Mouse (Mus musculus) hindbrain, embryonic 12.5 days (tissue): ENCODE results near the gene Tenm3. TPM values are rescaled to one million over a fixed set of nuclear protein-coding genes. Genes with fewer than 3 reads are reported as not detected.

Experiments used
- ATAC-seq: fragments of 200-750 bp; cut with Nextera tagmentation; 2 replicates; pipeline ENCODE4 v1.8.0; 2017; ENCODE audit warnings: moderate TSS enrichment; ENCODE audit not compliant: low FRiP score
- H3K27ac ChIP-seq: fragments of 300-500 bp; sonication (generic); 2 replicates; pipeline ENCODE4 v1.5.1; 2016; ENCODE audit warnings: mild to moderate bottlenecking
- H3K27me3 ChIP-seq: fragments of 300-500 bp; sonication (generic); 2 replicates; pipeline ENCODE4 v1.6.1; 2016; ENCODE audit warnings: mild to moderate bottlenecking
- H3K36me3 ChIP-seq: fragments of 300-500 bp; sonication (generic); 2 replicates; pipeline ENCODE4 v1.6.1; 2016; ENCODE audit warnings: mild to moderate bottlenecking
- H3K4me1 ChIP-seq: fragments of 300-500 bp; sonication (generic); 2 replicates; pipeline ENCODE4 v1.6.1; 2016
- H3K4me2 ChIP-seq: fragments of 300-500 bp; sonication (generic); replicated peaks from 2 replicates; pipeline ENCODE4 v1.6.1; 2016; ENCODE audit warnings: mild to moderate bottlenecking
- H3K4me3 ChIP-seq: fragments of 300-500 bp; sonication (generic); 2 replicates; pipeline ENCODE4 v1.5.1; 2016; ENCODE audit warnings: mild to moderate bottlenecking
- H3K9ac ChIP-seq: fragments of 300-500 bp; sonication (generic); 2 replicates; pipeline ENCODE4 v1.6.1; 2016; ENCODE audit warnings: mild to moderate bottlenecking, moderate library complexity
- H3K9me3 ChIP-seq: fragments of 300-500 bp; sonication (generic); replicated peaks from 2 replicates; pipeline ENCODE4 v1.6.1; 2016; ENCODE audit warnings: mild to moderate bottlenecking
- WGBS: fragments of 180-500 bp; shearing (Covaris S2); methylation state at CpG from one replicate; pipeline ENCODE4 v1.1.7; 2016; 5-methylcytosine and 5-hydroxymethylcytosine counted together
- polyA plus RNA-seq: library from polyadenylated mRNA; unstranded; fragments of >200 nt; fragmentation: Nextera tagmentation; extraction: Ambion mirVana; gene quantifications from 2 replicates; pipeline ENCODE4 v1.2.1, GENCODE M21; 2016

The Tenm3 gene
- polyA plus RNA-seq, 1 experiment from 2014 or later: 52.8 TPM

- no peak for ATAC-seq
- H3K4me1 ChIP-seq: peaks cover 6% of the 10 kb centered on the region
- H3K9me3 ChIP-seq: no peaks in the 10 kb centered on the region
- no peaks in the 10 kb centered on the region for H3K27me3 ChIP-seq
- H3K36me3 ChIP-seq: no peaks in the 10 kb centered on the region
- 92% methylated on average over 4 of the region's 4 CpGs for WGBS
- H3K4me3 ChIP-seq: no peak overlapping the region
- no peak overlapping the region for H3K27ac ChIP-seq
- H3K4me2 ChIP-seq: no peak overlapping the region
- H3K9ac ChIP-seq: no peak overlapping the region
Observed at GRCm38 (mm10) chr8:48601621-48602020, 242.1 kb downstream of the Tenm3 start.

GRCm38 (mm10) chr8:48599028-48599427, 244.7 kb downstream of the Tenm3 start:
- Histone ChIP-seq H3K4me1 (peaks cover 8% of the 10 kb centered on the region), H3K4me3 (no peak overlapping the region), H3K27ac (no peak overlapping the region), H3K9me3 (no peaks in the 10 kb centered on the region), H3K9ac (no peak overlapping the region), H3K36me3 (no peaks in the 10 kb centered on the region), H3K27me3 (no peaks in the 10 kb centered on the region), H3K4me2 (no peak overlapping the region)
- ATAC-seq: no peak
- 62% methylated on average over 4 of the region's 4 CpGs for WGBS

- 81% methylated on average over 14 of the region's 14 CpGs for WGBS
- ATAC-seq: no peak
- H3K36me3 ChIP-seq: no peaks in the 10 kb centered on the region
- no peaks in the 10 kb centered on the region for H3K9me3 ChIP-seq
- H3K4me3 ChIP-seq: no peak overlapping the region
- H3K4me2 ChIP-seq: no peak overlapping the region
- no peaks in the 10 kb centered on the region for H3K27me3 ChIP-seq
- H3K9ac ChIP-seq: no peak overlapping the region
- peaks cover 8% of the 10 kb centered on the region for H3K4me1 ChIP-seq
- H3K27ac ChIP-seq: no peak overlapping the region
Observed at GRCm38 (mm10) chr8:48596332-48596731, 247.4 kb downstream of the Tenm3 start.

- H3K27ac ChIP-seq: no peak overlapping the region
- H3K4me1 ChIP-seq: peaks cover 7% of the 10 kb centered on the region
- no peak overlapping the region for H3K4me2 ChIP-seq
- no peak for ATAC-seq
- no peaks in the 10 kb centered on the region for H3K9me3 ChIP-seq
- H3K27me3 ChIP-seq: no peaks in the 10 kb centered on the region
- H3K36me3 ChIP-seq: no peaks in the 10 kb centered on the region
- H3K4me3 ChIP-seq: no peak overlapping the region
- WGBS: 52% methylated on average over 5 of the region's 5 CpGs
- no peak overlapping the region for H3K9ac ChIP-seq
Observed at GRCm38 (mm10) chr8:48591818-48592217, 251.9 kb downstream of the Tenm3 start.

GRCm38 (mm10) chr8:48579732-48580131, 264.0 kb downstream of the Tenm3 start:
- H3K4me2 ChIP-seq: no peak overlapping the region
- WGBS: 15% methylated on average over 6 of the region's 6 CpGs

GRCm38 (mm10) chr8:48579144-48579543, 264.6 kb downstream of the Tenm3 start:
- Histone ChIP-seq H3K36me3 (no peaks in the 10 kb centered on the region), H3K4me3 (no peak overlapping the region), H3K9me3 (no peaks in the 10 kb centered on the region), H3K4me1 (peaks cover 7% of the 10 kb centered on the region), H3K27me3 (no peaks in the 10 kb centered on the region), H3K9ac (no peak overlapping the region), H3K4me2 (no peak overlapping the region), H3K27ac (no peak overlapping the region)
- no peak for ATAC-seq
- WGBS: 8% methylated on average over 8 of the region's 8 CpGs

More at GRCm38 (mm10) chr8:48579732-48580131, 264.0 kb downstream of the Tenm3 start:
- Histone ChIP-seq H3K4me3 (no peak overlapping the region), H3K27ac (no peak overlapping the region), H3K27me3 (no peaks in the 10 kb centered on the region), H3K9ac (no peak overlapping the region), H3K9me3 (no peaks in the 10 kb centered on the region), H3K36me3 (no peaks in the 10 kb centered on the region), H3K4me1 (peaks cover 7% of the 10 kb centered on the region)
- ATAC-seq: no peak

- H3K4me2 ChIP-seq: no peak overlapping the region
- 78% methylated on average over 1 of the region's 1 CpGs for WGBS
- H3K4me1 ChIP-seq: peaks cover 3% of the 10 kb centered on the region
- no peaks in the 10 kb centered on the region for H3K9me3 ChIP-seq
- no peak overlapping the region for H3K4me3 ChIP-seq
- no peak overlapping the region for H3K9ac ChIP-seq
- ATAC-seq: no peak
- no peaks in the 10 kb centered on the region for H3K27me3 ChIP-seq
- H3K36me3 ChIP-seq: no peaks in the 10 kb centered on the region
- H3K27ac ChIP-seq: no peak overlapping the region
Observed at GRCm38 (mm10) chr8:48572941-48573340, 270.8 kb downstream of the Tenm3 start.

GRCm38 (mm10) chr8:48572345-48572744, 271.4 kb downstream of the Tenm3 start:
- Histone ChIP-seq H3K9ac (no peak overlapping the region), H3K36me3 (no peaks in the 10 kb centered on the region), H3K4me1 (peaks cover 8% of the 10 kb centered on the region), H3K4me3 (no peak overlapping the region), H3K27me3 (no peaks in the 10 kb centered on the region), H3K4me2 (no peak overlapping the region), H3K9me3 (no peaks in the 10 kb centered on the region), H3K27ac (no peak overlapping the region)
- WGBS: 98% methylated on average over 2 of the region's 2 CpGs
- no peak for ATAC-seq

- 58% methylated on average over 4 of the region's 4 CpGs for WGBS
Observed at GRCm38 (mm10) chr8:48568608-48569007, 275.1 kb downstream of the Tenm3 start.

GRCm38 (mm10) chr8:48567929-48568607, 275.7 kb downstream of the Tenm3 start:
- ATAC-seq: no peak
- WGBS: 64% methylated on average over 10 of the region's 10 CpGs
- Histone ChIP-seq H3K9me3 (no peaks in the 10 kb centered on the region), H3K27me3 (no peaks in the 10 kb centered on the region), H3K27ac (no peak overlapping the region), H3K4me3 (no peak overlapping the region), H3K36me3 (no peaks in the 10 kb centered on the region), H3K9ac (no peak overlapping the region), H3K4me2 (no peak overlapping the region), H3K4me1 (peaks cover 9% of the 10 kb centered on the region)

More at GRCm38 (mm10) chr8:48568608-48569007, 275.1 kb downstream of the Tenm3 start:
- H3K27me3 ChIP-seq: no peaks in the 10 kb centered on the region
- no peaks in the 10 kb centered on the region for H3K9me3 ChIP-seq
- no peak for ATAC-seq
- no peak overlapping the region for H3K4me3 ChIP-seq
- H3K4me1 ChIP-seq: peaks cover 9% of the 10 kb centered on the region
- H3K9ac ChIP-seq: no peak overlapping the region
- no peaks in the 10 kb centered on the region for H3K36me3 ChIP-seq
- no peak overlapping the region for H3K4me2 ChIP-seq
- no peak overlapping the region for H3K27ac ChIP-seq

- no peak overlapping the region for H3K4me3 ChIP-seq
- H3K9ac ChIP-seq: no peak overlapping the region
- no peak for ATAC-seq
- H3K36me3 ChIP-seq: no peaks in the 10 kb centered on the region
- H3K9me3 ChIP-seq: no peaks in the 10 kb centered on the region
- 73% methylated on average over 9 of the region's 9 CpGs for WGBS
- H3K27me3 ChIP-seq: no peaks in the 10 kb centered on the region
- H3K27ac ChIP-seq: no peak overlapping the region
- H3K4me2 ChIP-seq: no peak overlapping the region
- H3K4me1 ChIP-seq: no peaks in the 10 kb centered on the region
Observed at GRCm38 (mm10) chr8:48560227-48560626, 283.5 kb downstream of the Tenm3 start.

GRCm38 (mm10) chr8:48555546-48556141, 288.1 kb downstream of the Tenm3 start:
- Histone ChIP-seq H3K9me3 (no peaks in the 10 kb centered on the region), H3K4me2 (peak overlapping the region; percentile 80), H3K9ac (peak overlapping the region; percentile 84), H3K27me3 (no peaks in the 10 kb centered on the region), H3K27ac (peak overlapping the region; percentile 99), H3K4me3 (peak overlapping the region; percentile 82), H3K4me1 (peaks cover 3% of the 10 kb centered on the region; the same call in 1 of the 2 replicates), H3K36me3 (no peaks in the 10 kb centered on the region)
- peak; percentile 91 for ATAC-seq
- under 1% methylated on average over 48 of the region's 55 CpGs for WGBS
